Mouse (Mus musculus): ENCODE measurements around the gene Elovl7.

GRCm38 (mm10) chr13:108184743-108185255 lies 29.4 kb upstream of the Elovl7 start:
- no peak for TF ChIP-seq GATA1 (IDR thresholded peaks at IDR 0.05; ENCODE audit: borderline replicate concordance, low read length)
- TF ChIP-seq FLI1 (IDR thresholded peaks at IDR 0.05; ENCODE audit: low read length), result no peak

Measured in megakaryocyte, embryonic 14.5 days (primary cell).